Mouse (Mus musculus): ENCODE results near the gene Ccm2l. TPM values are rescaled to one million over a fixed set of nuclear protein-coding genes. Genes with fewer than 3 reads are reported as not detected.

The Ccm2l gene
- total RNA-seq (2021), result 10 to 100 TPM; 10.2 to 10.7 TPM
- long read RNA-seq, experiment 1, partial matches to known transcripts, result 1 of 14 reads
- long read RNA-seq, experiment 1, other reads (novel, unspliced or antisense), result 13 of 14 reads
- long read RNA-seq, experiment 2, partial matches to known transcripts, result 2 of 14 reads
- long read RNA-seq, experiment 2, other reads (novel, unspliced or antisense), result 12 of 14 reads

- peak in 1 of 2 experiments; percentile 35 for DNase-seq (ENCODE audit: low spot score in 2 of 2)
These were observed at the start of gene Ccm2l for GRCm38 (mm10) chr2:153065747-153066508. Gene Ccm2l (plus strand): TSS chr2:153065955.

- no peak for DNase-seq (ENCODE audit: low spot score in 2 of 2)
These were observed 49.0 kb upstream of the Ccm2l start for GRCm38 (mm10) chr2:153016786-153017185.

GRCm38 (mm10) chr2:153019355-153019754 lies 46.4 kb upstream of the Ccm2l start:
- DNase-seq (ENCODE audit: low spot score in 2 of 2), result no peak

GRCm38 (mm10) chr2:153021163-153021562 lies 44.6 kb upstream of the Ccm2l start:
- DNase-seq (ENCODE audit: low spot score in 2 of 2), result no peak

- no peak for DNase-seq (ENCODE audit: low spot score in 2 of 2)
These were observed 42.9 kb upstream of the Ccm2l start for GRCm38 (mm10) chr2:153022855-153023254.

GRCm38 (mm10) chr2:153026052-153026451 lies 39.7 kb upstream of the Ccm2l start:
- DNase-seq (ENCODE audit: low spot score in 2 of 2), result no peak

GRCm38 (mm10) chr2:153027501-153027900 lies 38.3 kb upstream of the Ccm2l start:
- DNase-seq (ENCODE audit: low spot score in 2 of 2), result no peak

GRCm38 (mm10) chr2:153030422-153030821 lies 35.3 kb upstream of the Ccm2l start:
- DNase-seq (ENCODE audit: low spot score in 2 of 2), result no peak

- no peak for DNase-seq (ENCODE audit: low spot score in 2 of 2)
These were observed 34.4 kb upstream of the Ccm2l start, which contains the start of gene Xkr7 for GRCm38 (mm10) chr2:153031126-153032082. Gene Xkr7 (plus strand): TSS chr2:153031852.

- DNase-seq (ENCODE audit: low spot score in 2 of 2), result peak; percentile 80 to 84
These were observed 33.5 kb upstream of the Ccm2l start for GRCm38 (mm10) chr2:153032083-153032842.

- DNase-seq (ENCODE audit: low spot score in 2 of 2), result no peak
These were observed 32.8 kb upstream of the Ccm2l start for GRCm38 (mm10) chr2:153032973-153033372.

GRCm38 (mm10) chr2:153033545-153034230 lies 32.1 kb upstream of the Ccm2l start:
- no peak for DNase-seq (ENCODE audit: low spot score in 2 of 2)

- no peak for DNase-seq (ENCODE audit: low spot score in 2 of 2)
These were observed 29.1 kb upstream of the Ccm2l start for GRCm38 (mm10) chr2:153036690-153037089.

GRCm38 (mm10) chr2:153043886-153044285 lies 21.9 kb upstream of the Ccm2l start:
- no peak for DNase-seq (ENCODE audit: low spot score in 2 of 2)

- DNase-seq (ENCODE audit: low spot score in 2 of 2), result no peak
These were observed 19.9 kb upstream of the Ccm2l start for GRCm38 (mm10) chr2:153045884-153046299.

- peak; percentile 58 to 63 for DNase-seq (ENCODE audit: low spot score in 2 of 2)
These were observed 17.8 kb upstream of the Ccm2l start for GRCm38 (mm10) chr2:153047828-153048465.

GRCm38 (mm10) chr2:153049288-153049996 lies 16.3 kb upstream of the Ccm2l start:
- DNase-seq (ENCODE audit: low spot score in 2 of 2), result no peak

- DNase-seq (ENCODE audit: low spot score in 2 of 2), result no peak
These were observed 15.8 kb upstream of the Ccm2l start for GRCm38 (mm10) chr2:153049997-153050358.

- no peak for DNase-seq (ENCODE audit: low spot score in 2 of 2)
These were observed 14.7 kb upstream of the Ccm2l start for GRCm38 (mm10) chr2:153051095-153051494.

Data from adrenal gland, adult 18-20 months (tissue).